In the genomic region with DNA sequence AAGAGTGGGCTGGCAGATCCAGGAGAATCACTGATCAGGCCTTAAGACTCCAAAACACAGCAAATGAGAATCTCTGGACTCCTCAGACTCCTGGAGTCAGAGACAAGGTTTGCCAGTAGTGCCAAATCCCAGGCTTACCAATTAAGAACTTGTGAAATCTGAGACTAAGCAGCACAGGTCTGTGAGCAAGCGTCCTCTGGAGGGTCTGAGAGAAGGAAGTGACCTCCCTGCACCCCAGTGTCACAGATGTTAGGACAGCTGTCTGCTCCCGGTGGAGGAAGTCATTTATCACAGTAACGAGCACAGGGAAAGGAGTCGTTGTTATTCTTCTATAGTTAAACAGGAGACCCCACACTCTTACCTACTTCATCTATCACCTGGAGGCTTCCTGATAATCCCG, we compare ENCODE assay signal across 22 mouse cellular contexts.
DNase-seq lines count a peak whose midpoint lies in the region; ATAC-seq and TF ChIP-seq lines count a peak whose summit lies in the region.
"Had no signal": no experiment of that assay in that cellular context is flagged by ENCODE, and none has a peak within 500 bp of the region (broad histone marks: within the 10 kb centered on the region; RNA-seq: fewer than 3 reads in every experiment).

No protein-coding gene starts in this region.

- DNase-seq in kidney, postnatal 0 days (ENCODE audit: low spot score) = peak; percentile 54
- no peak for DNase-seq in kidney, adult 11 months
- peak; percentile 27 for DNase-seq in embryonic facial prominence, embryonic 10.5 days (ENCODE audit: low spot score)
- peak; percentile 50 for DNase-seq in kidney, postnatal 10 days
- DNase-seq in neural tube, embryonic 11.5 days (ENCODE audit: low spot score) = peak; percentile 36
- no peak for DNase-seq in cerebellum, adult 18-20 months
- no peak for DNase-seq in layer of hippocampus, adult 8-10 months (ENCODE audit: low spot score in 2 of 2)
- DNase-seq: adrenal gland, postnatal 14 days; cerebellum, adult 9-10 months; layer of hippocampus, adult 9-11 months; retina, postnatal 1 day; right cerebral cortex, postnatal 25 days; spleen, adult 18-20 months had no signal

- H3K4me3 ChIP-seq in kidney, postnatal 0 days (replicated peaks; ENCODE audit: low read depth, low read length) = no peak overlapping the region
- H3K4me3 ChIP-seq in embryonic facial prominence, embryonic 10.5 days = no peak overlapping the region
- no peak overlapping the region for H3K4me3 ChIP-seq in neural tube, embryonic 11.5 days (ENCODE audit: low read depth, low read length)
- H3K4me3 ChIP-seq: embryonic facial prominence, embryonic 13.5 days; heart, embryonic 10.5 days; hindbrain, embryonic 12.5 days; left cerebral cortex, adult 2 months; neural tube, embryonic 12.5 days had no signal

- no peak overlapping the region for H3K27ac ChIP-seq in kidney, postnatal 0 days
- H3K27ac ChIP-seq in embryonic facial prominence, embryonic 10.5 days (replicated peaks) = no peak overlapping the region
- H3K27ac ChIP-seq in neural tube, embryonic 11.5 days (ENCODE audit: low read depth, low read length) = no peak overlapping the region
- H3K27ac ChIP-seq: embryonic facial prominence, embryonic 13.5 days; heart, embryonic 10.5 days; hindbrain, embryonic 12.5 days; left cerebral cortex, adult 2 months; macrophage; neural tube, embryonic 12.5 days had no signal

- H3K36me3 ChIP-seq in kidney, postnatal 0 days (ENCODE audit: insufficient read depth, low read length) = peaks cover 17% of the 10 kb centered on the region; the same call in 1 of the 2 replicates
- H3K36me3 ChIP-seq in embryonic facial prominence, embryonic 10.5 days (replicated peaks) = peaks cover 39% of the 10 kb centered on the region
- H3K36me3 ChIP-seq in neural tube, embryonic 11.5 days (ENCODE audit: control insufficient read depth, insufficient read depth, low read length) = no peaks in the 10 kb centered on the region
- H3K36me3 ChIP-seq: hindbrain, embryonic 12.5 days had no signal

- no peak for TF ChIP-seq CTCF in kidney, postnatal 0 days (IDR thresholded peaks at IDR 0.05; ENCODE audit: low read depth)

- ATAC-seq in kidney, postnatal 0 days (replicated peaks; ENCODE audit: low FRiP score, low read depth) = peak; percentile 44; the same call in 1 of the 2 replicates
- no peak for ATAC-seq in neural tube, embryonic 11.5 days (ENCODE audit: insufficient read depth, low FRiP score, low TSS enrichment)
- ATAC-seq: forebrain, embryonic 14.5 days; lung, postnatal 0 days had no signal

- H3K9me3 ChIP-seq in kidney, postnatal 0 days (replicated peaks; ENCODE audit: low read length) = no peaks in the 10 kb centered on the region
- H3K9me3 ChIP-seq in embryonic facial prominence, embryonic 10.5 days = no peaks in the 10 kb centered on the region
- no peaks in the 10 kb centered on the region for H3K9me3 ChIP-seq in neural tube, embryonic 11.5 days (ENCODE audit: control insufficient read depth, low read length)
- H3K9me3 ChIP-seq: embryonic facial prominence, embryonic 13.5 days; heart, embryonic 10.5 days; hindbrain, embryonic 12.5 days; neural tube, embryonic 12.5 days had no signal

- no peak overlapping the region for H3K9ac ChIP-seq in kidney, postnatal 0 days (ENCODE audit: low read depth, low read length)
- no peak overlapping the region for H3K9ac ChIP-seq in neural tube, embryonic 11.5 days (ENCODE audit: low read length)
- H3K9ac ChIP-seq: embryonic facial prominence, embryonic 13.5 days; hindbrain, embryonic 12.5 days; neural tube, embryonic 12.5 days had no signal

- 11% methylated on average over 5 of the region's 5 CpGs for WGBS in kidney, postnatal 0 days
- WGBS in embryonic facial prominence, embryonic 10.5 days = 16% methylated on average over 5 of the region's 5 CpGs
- WGBS in neural tube, embryonic 11.5 days = 14% methylated on average over 5 of the region's 5 CpGs

- H3K4me1 ChIP-seq in kidney, postnatal 0 days (replicated peaks; ENCODE audit: insufficient read depth, low read length) = peaks cover 5% of the 10 kb centered on the region; the same call in 1 of the 2 replicates
- H3K4me1 ChIP-seq in embryonic facial prominence, embryonic 10.5 days = peaks cover 11% of the 10 kb centered on the region
- H3K4me1 ChIP-seq in neural tube, embryonic 11.5 days (ENCODE audit: control insufficient read depth, insufficient read depth, low read length) = no peaks in the 10 kb centered on the region
- H3K4me1 ChIP-seq: embryonic facial prominence, embryonic 13.5 days; heart, embryonic 10.5 days; hindbrain, embryonic 12.5 days; neural tube, embryonic 12.5 days had no signal

- H3K27me3 ChIP-seq in kidney, postnatal 0 days (ENCODE audit: insufficient read depth, low read length) = no peaks in the 10 kb centered on the region
- no peaks in the 10 kb centered on the region for H3K27me3 ChIP-seq in embryonic facial prominence, embryonic 10.5 days (replicated peaks; ENCODE audit: low read depth, poor library complexity, severe bottlenecking)
- H3K27me3 ChIP-seq in neural tube, embryonic 11.5 days (ENCODE audit: control insufficient read depth, insufficient read depth, low read length) = no peaks in the 10 kb centered on the region
- H3K27me3 ChIP-seq: embryonic facial prominence, embryonic 13.5 days; hindbrain, embryonic 12.5 days; neural tube, embryonic 12.5 days had no signal

- H3K4me2 ChIP-seq in kidney, postnatal 0 days (ENCODE audit: low read length) = no peak overlapping the region
- H3K4me2 ChIP-seq in neural tube, embryonic 11.5 days (ENCODE audit: low read depth) = no peak overlapping the region
- H3K4me2 ChIP-seq: embryonic facial prominence, embryonic 13.5 days; hindbrain, embryonic 12.5 days; midbrain, embryonic 11.5 days; neural tube, embryonic 12.5 days had no signal

Comparison
In these comparisons a context has a peak if more than half of its experiments do, and no peak if none do; other contexts are left out.
1. DNase-seq: peak in kidney, postnatal 0 days (single experiment), embryonic facial prominence, embryonic 10.5 days (single experiment), kidney, postnatal 10 days (single experiment) and neural tube, embryonic 11.5 days (single experiment); none in kidney, adult 11 months (single experiment), cerebellum, adult 18-20 months (0 of 2) and layer of hippocampus, adult 8-10 months (0 of 2).